In the genomic region with DNA sequence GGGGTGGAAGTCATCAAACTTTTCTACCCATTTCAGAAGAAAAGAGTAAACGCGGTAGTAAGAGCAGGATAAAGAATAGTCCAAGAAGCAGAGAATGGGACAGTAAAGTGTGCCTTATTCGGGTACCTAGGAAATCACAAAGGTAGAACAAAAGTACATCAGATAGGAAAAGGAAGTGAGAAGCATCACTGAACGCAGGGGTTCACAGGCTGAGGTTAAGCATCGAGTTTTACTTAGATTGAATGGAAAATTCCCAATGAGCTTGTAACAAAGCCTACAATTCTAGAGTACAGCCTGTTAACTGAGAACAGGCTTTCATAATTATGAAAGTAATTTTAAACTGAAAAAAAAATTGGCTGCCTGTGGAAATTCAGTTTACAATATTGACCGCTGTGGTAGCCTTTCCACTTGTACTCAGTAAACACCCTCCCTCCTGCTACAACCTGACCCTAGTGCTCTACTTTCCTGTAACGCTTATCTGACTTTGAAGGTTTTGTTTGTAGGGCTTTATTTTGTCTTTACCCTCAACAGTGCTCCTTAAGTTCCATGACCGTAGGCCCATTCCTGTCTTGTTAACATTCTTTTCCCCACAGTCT, we compare ENCODE assay signal across 16 mouse cellular contexts. TPM values are rescaled to one million over a fixed set of nuclear protein-coding genes. Genes with fewer than 3 reads are reported as not detected.
A peak's percentile ranks its signal among the peaks of the same experiment; 100 is the strongest.
DNase-seq lines count a peak whose midpoint lies in the region; ATAC-seq and TF ChIP-seq lines count a peak whose summit lies in the region.
"Had no signal": no experiment of that assay in that cellular context is flagged by ENCODE, and none has a peak within 500 bp of the region (broad histone marks: within the 10 kb centered on the region; RNA-seq: fewer than 3 reads in every experiment).

No protein-coding gene starts in this region.

- H3K27me3 ChIP-seq in liver, adult 2 months (ENCODE audit: control insufficient read depth, insufficient read depth, low read length): no peaks in the 10 kb centered on the region
- no peaks in the 10 kb centered on the region for H3K27me3 ChIP-seq in CH12.LX (replicated peaks)
- no peaks in the 10 kb centered on the region for H3K27me3 ChIP-seq in liver, embryonic 15.5 days
- no peaks in the 10 kb centered on the region for H3K27me3 ChIP-seq in stomach, postnatal 0 days (ENCODE audit: control insufficient read depth, insufficient read depth, low read length)
- H3K27me3 ChIP-seq: forebrain, embryonic 15.5 days; heart, embryonic 12.5 days had no signal

- no peak for TF ChIP-seq POLR2A in liver, adult 2 months (IDR thresholded peaks at IDR 0.05; ENCODE audit: extremely low read depth, insufficient read depth, low read length)
- no peak for TF ChIP-seq POLR2A in CH12.LX (IDR thresholded peaks at IDR 0.05; ENCODE audit: low read depth, low read length)

- H3K4me1 ChIP-seq in liver, adult 2 months (ENCODE audit: control insufficient read depth, insufficient read depth, low read length): peaks cover 25% of the 10 kb centered on the region; the same call in 1 of the 2 replicates
- peaks cover 3 to 30% of the 10 kb centered on the region in 2 experiments; a peak in 3 of 4 replicates for H3K4me1 ChIP-seq in CH12.LX (ENCODE audit: control insufficient read depth in 1 of 2, insufficient read depth in 2 of 2)
- H3K4me1 ChIP-seq in liver, embryonic 15.5 days (replicated peaks): peaks cover 24% of the 10 kb centered on the region
- H3K4me1 ChIP-seq in stomach, postnatal 0 days (replicated peaks; ENCODE audit: control insufficient read depth, insufficient read depth): 0 out of 2 replicates have a peak, but pooled peaks cover 4% of the 10 kb centered on the region

- no peak for TF ChIP-seq CTCF in liver, adult 2 months (IDR thresholded peaks at IDR 0.05; ENCODE audit: low read depth, low read length)
- no peak for TF ChIP-seq CTCF in CH12.LX (conservative IDR thresholded peaks at IDR 0.05 in 1 of 2, IDR thresholded peaks at IDR 0.05 in 1 of 2; ENCODE audit: low read depth in 2 of 2, low read length in 2 of 2)
- TF ChIP-seq CTCF in stomach, postnatal 0 days (IDR thresholded peaks at IDR 0.05; ENCODE audit: low read depth): no peak

- dilution Hi-C loops in CH12.LX (cut with MboI; ENCODE audit: extremely low pct_ligation_motif_present, extremely low pct_unique_long_range_greater_than_20kb, low sequenced_read_pairs): no loop called here

- DNase-seq in liver, adult 2 months (ENCODE audit: extremely low read depth, low read depth, low spot score): peak; percentile 95
- DNase-seq in liver: no peak
- DNase-seq in CH12.LX (ENCODE audit: extremely low read depth): no peak
- DNase-seq in stomach, postnatal 0 days (ENCODE audit: low spot score): peak; percentile 18
- DNase-seq in cerebellum, postnatal 10 days: no peak
- no peak for DNase-seq in right cerebral cortex, postnatal 14 days
- DNase-seq: cerebellum, postnatal 25 days; heart, postnatal 4 days; kidney, adult 9 months; lung, adult 2 months; midbrain, embryonic 14.5 days; thymus, postnatal 36 days had no signal

- WGBS in liver, adult 2 months: 13% methylated on average over 8 of the region's 8 CpGs
- 72% methylated on average over 8 of the region's 8 CpGs for WGBS in liver, embryonic 15.5 days (ENCODE audit: insufficient replicate concordance)
- 57% methylated on average over 8 of the region's 8 CpGs for WGBS in stomach, postnatal 0 days

- H3K4me3 ChIP-seq in liver, adult 2 months (ENCODE audit: insufficient read depth, low read depth, low read length): peak overlapping the region; percentile 39; the same call in 1 of the 2 replicates
- peak overlapping the region in 2 of 3 experiments; percentile 22 to 35 for H3K4me3 ChIP-seq in CH12.LX (replicated peaks in 1 of 3; ENCODE audit: low read depth in 2 of 3, low read length in 2 of 3, poor library complexity in 1 of 3)
- H3K4me3 ChIP-seq in liver, embryonic 15.5 days (replicated peaks): no peak overlapping the region
- H3K4me3 ChIP-seq in stomach, postnatal 0 days (ENCODE audit: low read depth, low read length): no peak overlapping the region
- H3K4me3 ChIP-seq: forebrain, embryonic 15.5 days; heart, embryonic 12.5 days had no signal

- peak overlapping the region; percentile 29 for H3K27ac ChIP-seq in liver, adult 2 months (replicated peaks; ENCODE audit: insufficient read depth, low read depth, low read length)
- H3K27ac ChIP-seq in CH12.LX (ENCODE audit: insufficient read depth, low read depth): no peak overlapping the region
- no peak overlapping the region for H3K27ac ChIP-seq in liver, embryonic 15.5 days (replicated peaks)
- H3K27ac ChIP-seq in stomach, postnatal 0 days (replicated peaks): no peak overlapping the region
- H3K27ac ChIP-seq: forebrain, embryonic 15.5 days; hindbrain, postnatal 0 days had no signal

- TF ChIP-seq EP300 in CH12.LX (IDR thresholded peaks at IDR 0.05; ENCODE audit: low read length): peak; percentile 72
- no peak for TF ChIP-seq EP300 in stomach, postnatal 0 days (optimal IDR thresholded peaks at IDR 0.05)

- H3K9ac ChIP-seq in liver, adult 2 months (ENCODE audit: low read depth, low read length): 0 out of 2 replicates have a peak overlapping the region, but pooled peaks have one; percentile 56
- peak overlapping the region; percentile 88 for H3K9ac ChIP-seq in CH12.LX (ENCODE audit: insufficient read depth, low read depth)
- no peak overlapping the region for H3K9ac ChIP-seq in liver, embryonic 15.5 days
- no peak overlapping the region for H3K9ac ChIP-seq in stomach, postnatal 0 days (ENCODE audit: low read length)
- H3K9ac ChIP-seq: forebrain, embryonic 15.5 days; heart, embryonic 12.5 days had no signal

- peaks cover 14% of the 10 kb centered on the region for H3K79me2 ChIP-seq in liver, adult 2 months (ENCODE audit: control insufficient read depth, insufficient read depth, low read length)
- H3K79me2 ChIP-seq in CH12.LX (replicated peaks; ENCODE audit: control insufficient read depth, extremely low read depth, insufficient read depth, poor library complexity, severe bottlenecking): peaks cover 41% of the 10 kb centered on the region

- peak overlapping the region; percentile 99 for H3K4me2 ChIP-seq in CH12.LX (ENCODE audit: insufficient read depth, low read depth, poor library complexity, severe bottlenecking)
- H3K4me2 ChIP-seq in liver, embryonic 15.5 days: peak overlapping the region; percentile 82; the same call in 1 of the 2 replicates
- H3K4me2 ChIP-seq in stomach, postnatal 0 days (replicated peaks; ENCODE audit: low read depth): peak overlapping the region; percentile 11; the same call in 1 of the 2 replicates
- H3K4me2 ChIP-seq: forebrain, embryonic 15.5 days; heart, embryonic 12.5 days had no signal

- in situ Hi-C loops in CH12.LX (cut with MboI; ENCODE audit: low pct_ligation_motif_present, low pct_unique_long_range_greater_than_20kb, low sequenced_read_pairs): no loop called here

- TF ChIP-seq RAD21 in CH12.LX (IDR thresholded peaks at IDR 0.05; ENCODE audit: low read depth, low read length): no peak

- no peak for ATAC-seq in liver, embryonic 15.5 days (ENCODE audit: insufficient read depth)
- ATAC-seq in stomach, postnatal 0 days (ENCODE audit: low FRiP score, low TSS enrichment): no peak
- ATAC-seq: forebrain, embryonic 15.5 days; hindbrain, postnatal 0 days had no signal

- H3K36me3 ChIP-seq in liver, adult 2 months (ENCODE audit: control insufficient read depth, insufficient read depth, low read length): no peaks in the 10 kb centered on the region; the same call in 1 of the 2 replicates
- peaks cover 0 to 9% of the 10 kb centered on the region in 2 experiments for H3K36me3 ChIP-seq in CH12.LX (replicated peaks in 1 of 2; ENCODE audit: control insufficient read depth in 1 of 2, insufficient read depth in 1 of 2, low read length in 1 of 2)
- no peaks in the 10 kb centered on the region for H3K36me3 ChIP-seq in liver, embryonic 15.5 days (replicated peaks)
- no peaks in the 10 kb centered on the region for H3K36me3 ChIP-seq in stomach, postnatal 0 days (ENCODE audit: control insufficient read depth, insufficient read depth, low read length)
- H3K36me3 ChIP-seq: forebrain, embryonic 15.5 days; heart, embryonic 12.5 days had no signal

- no peaks in the 10 kb centered on the region for H3K9me3 ChIP-seq in CH12.LX (replicated peaks; ENCODE audit: low read length)
- no peaks in the 10 kb centered on the region for H3K9me3 ChIP-seq in liver, embryonic 15.5 days (replicated peaks)
- H3K9me3 ChIP-seq in stomach, postnatal 0 days (ENCODE audit: control insufficient read depth, low read length): no peaks in the 10 kb centered on the region
- H3K9me3 ChIP-seq: forebrain, embryonic 15.5 days; heart, embryonic 12.5 days had no signal

TF ChIP-seq in CH12.LX, 34 proteins besides CTCF, POLR2A, EP300 and RAD21:
- TF ChIP-seq ELF1 (IDR thresholded peaks at IDR 0.05; ENCODE audit: low read depth, low read length) (0 out of 2 replicates have a peak, but pooled peaks have one; percentile 39), MAZ (IDR thresholded peaks at IDR 0.05; ENCODE audit: low read depth, low read length) (no peak), CHD1 (IDR thresholded peaks at IDR 0.05; ENCODE audit: low read depth, low read length) (peak; percentile 33; the same call in 1 of the 2 replicates), IRF4 (IDR thresholded peaks at IDR 0.05; ENCODE audit: low read depth, low read length) (0 out of 2 replicates have a peak, but pooled peaks have one; percentile 33)

RNA-seq across cellular contexts. Expression of a gene that starts 2.8 kb away (rescaled TPM):
- total RNA-seq in liver, adult 2 months (2014; rRNA removed): 116 and 144 TPM in 2 replicates
- 47.0 and 48.6 TPM in 2 replicates for polyA plus RNA-seq in liver, adult 2 months (2012; rRNA removed)
- 19.3 and 20.3 TPM in 2 replicates for total RNA-seq in CH12.LX (2012; rRNA removed)
- 54.9 and 62.4 TPM in 2 replicates for total RNA-seq in CH12.LX (2014; rRNA removed)
- 42.8 and 51.2 TPM in 2 replicates for polyA plus RNA-seq in CH12.LX (2012; ENCODE audit: insufficient read length, low read depth)
- 32.1 TPM in 2 replicates for polyA plus RNA-seq in liver, embryonic 15.5 days (2015; fragmentation: Nextera tagmentation; extraction: Ambion mirVana)
- 89.1 and 90.2 TPM in 2 replicates for polyA plus RNA-seq in stomach, postnatal 0 days (2015; fragmentation: Nextera tagmentation; extraction: Ambion mirVana)

RNA-seq across cellular contexts. Expression of a gene that starts 2.8 kb away (rescaled TPM):
- total RNA-seq in liver, adult 2 months (2014; rRNA removed): 105 and 108 TPM in 2 replicates
- 32.9 and 33.2 TPM in 2 replicates for polyA plus RNA-seq in liver, adult 2 months (2012; rRNA removed)
- total RNA-seq in CH12.LX (2012; rRNA removed) (31.3 and 32.7 TPM in 2 replicates), CH12.LX (2014; rRNA removed) (73.8 and 89.6 TPM in 2 replicates)
- polyA plus RNA-seq in CH12.LX (2012; ENCODE audit: insufficient read length, low read depth): 24.4 and 27.7 TPM in 2 replicates
- polyA plus RNA-seq in liver, embryonic 15.5 days (2015; fragmentation: Nextera tagmentation; extraction: Ambion mirVana): 29.6 and 31.1 TPM in 2 replicates
- polyA plus RNA-seq in stomach, postnatal 0 days (2015; fragmentation: Nextera tagmentation; extraction: Ambion mirVana): 68.9 and 69.3 TPM in 2 replicates

Comparison
In these comparisons a context has a peak if more than half of its experiments do, and no peak if none do; other contexts are left out.
1. DNase-seq: peak in liver, adult 2 months (single experiment) and stomach, postnatal 0 days (single experiment); none in liver (single experiment), CH12.LX (single experiment), cerebellum, postnatal 10 days (0 of 2) and right cerebral cortex, postnatal 14 days (single experiment).
2. H3K4me3 ChIP-seq: peak in liver, adult 2 months (single experiment) and CH12.LX (2 of 3); none in liver, embryonic 15.5 days (single experiment) and stomach, postnatal 0 days (single experiment).
3. H3K9ac ChIP-seq: peak in liver, adult 2 months (single experiment) and CH12.LX (single experiment); none in liver, embryonic 15.5 days (single experiment) and stomach, postnatal 0 days (single experiment).
4. H3K4me2 ChIP-seq: peak in every context shown above with its lines; median percentile 99 in CH12.LX; 82 in liver, embryonic 15.5 days; 11 in stomach, postnatal 0 days.